Mouse (Mus musculus) adrenal gland, adult 8-10 months (tissue): ENCODE measurements around the gene Nckap5. TPM values are rescaled to one million over a fixed set of nuclear protein-coding genes. Genes with fewer than 3 reads are reported as not detected.

Source experiments
- DNase-seq: peaks from one replicate; pipeline ENCODE4 v3.0.0; 2022
- total RNA-seq, 4 experiments: library from RNA; stranded (reverse); gene quantifications; 2 replicates each; pipeline ENCODE4 v1.2.4; 2022

Nckap5 gene
- total RNA-seq, 4 experiments from 2014 or later: 60.0 to 98.8 (median 71.8) TPM

GRCm38 (mm10) chr1:126469818-126470544 is 360.6 kb downstream of the Nckap5 start:
- no peak for DNase-seq

- no peak for DNase-seq
These were observed 368.9 kb downstream of the Nckap5 start for GRCm38 (mm10) chr1:126461527-126462354.

GRCm38 (mm10) chr1:126457739-126458138 is 372.9 kb downstream of the Nckap5 start:
- peak; percentile 40 for DNase-seq

GRCm38 (mm10) chr1:126454504-126455173 is 376.0 kb downstream of the Nckap5 start:
- no peak for DNase-seq

- DNase-seq: no peak
These were observed 379.1 kb downstream of the Nckap5 start for GRCm38 (mm10) chr1:126451472-126451871.

- DNase-seq: no peak
These were observed 381.2 kb downstream of the Nckap5 start for GRCm38 (mm10) chr1:126449424-126449823.

GRCm38 (mm10) chr1:126443890-126444289 is 386.7 kb downstream of the Nckap5 start:
- no peak for DNase-seq

GRCm38 (mm10) chr1:126442723-126443122 is 387.9 kb downstream of the Nckap5 start:
- no peak for DNase-seq

- no peak for DNase-seq
These were observed 392.5 kb downstream of the Nckap5 start for GRCm38 (mm10) chr1:126438000-126438572.

- DNase-seq: no peak
These were observed 393.5 kb downstream of the Nckap5 start for GRCm38 (mm10) chr1:126436937-126437667.

- DNase-seq: no peak
These were observed 398.3 kb downstream of the Nckap5 start for GRCm38 (mm10) chr1:126432285-126432684.

- DNase-seq: no peak
These were observed 399.0 kb downstream of the Nckap5 start for GRCm38 (mm10) chr1:126431594-126431993.

GRCm38 (mm10) chr1:126411426-126411825 is 419.2 kb downstream of the Nckap5 start:
- no peak for DNase-seq

GRCm38 (mm10) chr1:126407886-126408285 is 422.7 kb downstream of the Nckap5 start:
- DNase-seq: peak; percentile 14

- DNase-seq: no peak
These were observed 425.1 kb downstream of the Nckap5 start for GRCm38 (mm10) chr1:126405543-126405942.

GRCm38 (mm10) chr1:126403970-126404369 is 426.6 kb downstream of the Nckap5 start:
- DNase-seq: no peak

GRCm38 (mm10) chr1:126391204-126391603 is 439.4 kb downstream of the Nckap5 start:
- DNase-seq: no peak

GRCm38 (mm10) chr1:126377339-126377980 is 453.1 kb downstream of the Nckap5 start:
- DNase-seq: no peak

- DNase-seq: no peak
These were observed 463.9 kb downstream of the Nckap5 start for GRCm38 (mm10) chr1:126366736-126367135.

GRCm38 (mm10) chr1:126364556-126364955 is 466.0 kb downstream of the Nckap5 start:
- DNase-seq: peak; percentile 55

GRCm38 (mm10) chr1:126360531-126361220 is 469.9 kb downstream of the Nckap5 start:
- DNase-seq: no peak
